Mouse (Mus musculus) large intestine, adult 2 months (tissue): Measurements from ENCODE around the gene Acp2. TPM values are rescaled to one million over a fixed set of nuclear protein-coding genes. Genes with fewer than 3 reads are reported as not detected.
"Not testable (repeated sequence)": the region's sequence is repeated elsewhere in the genome, so short reads cannot be mapped to it uniquely, and the experiment has no call there.

ENCODE experiments used
- DNase-seq: peaks from one replicate; pipeline ENCODE4 v3.0.0-alpha.2; 2012; ENCODE audit warnings: low read depth, low spot score
- WGBS: fragments of 180-500 bp; shearing (Covaris S2); methylation state at CpG from one replicate; pipeline ENCODE4 v1.1.7; 2018; 5-methylcytosine and 5-hydroxymethylcytosine counted together
- polyA plus RNA-seq: library from polyadenylated mRNA; depleted of rRNA; stranded (reverse); fragments of >200 nt; gene quantifications from 2 replicates; pipeline ENCODE4 v1.2.3, GENCODE M21; 2012

Acp2 gene
- polyA plus RNA-seq, 1 experiment = 17.8 TPM

GRCm38 (mm10) chr2:91187431-91187830, 15.3 kb upstream of the Acp2 start:
- no peak for DNase-seq
- WGBS = 54% methylated on average over 4 of the region's 4 CpGs

- 88% methylated on average over 16 of the region's 16 CpGs for WGBS
- DNase-seq = no peak
Measured at GRCm38 (mm10) chr2:91190501-91190900, 12.2 kb upstream of the Acp2 start.

- WGBS = 1% methylated on average over 27 of the region's 27 CpGs
- DNase-seq = no peak
Measured at GRCm38 (mm10) chr2:91194624-91195332, 7.9 kb upstream of the Acp2 start.

GRCm38 (mm10) chr2:91196577-91197001, 6.1 kb upstream of the Acp2 start:
- no peak for DNase-seq
- WGBS = 91% methylated on average over 3 of the region's 3 CpGs

GRCm38 (mm10) chr2:91198888-91199287, 3.8 kb upstream of the Acp2 start:
- DNase-seq = no peak
- 87% methylated on average over 3 of the region's 3 CpGs for WGBS

GRCm38 (mm10) chr2:91202972-91203656, 429 bp downstream of the Acp2 start:
- 10% methylated on average over 20 of the region's 20 CpGs for WGBS
- DNase-seq = no peak

GRCm38 (mm10) chr2:91206254-91206775, 3.6 kb downstream of the Acp2 start:
- 84% methylated on average over 9 of the region's 9 CpGs for WGBS
- DNase-seq = no peak

- DNase-seq = no peak
Measured at GRCm38 (mm10) chr2:91213311-91213710, 10.6 kb downstream of the Acp2 start.

GRCm38 (mm10) chr2:91217032-91217431, 14.3 kb downstream of the Acp2 start:
- no peak for DNase-seq
- 42% methylated on average over 4 of the region's 4 CpGs for WGBS

- over 99% methylated on average over 3 of the region's 3 CpGs for WGBS
- no peak for DNase-seq
Measured at GRCm38 (mm10) chr2:91220501-91220900, 17.8 kb downstream of the Acp2 start.

GRCm38 (mm10) chr2:91223614-91224013, 20.9 kb downstream of the Acp2 start:
- no peak for DNase-seq

GRCm38 (mm10) chr2:91229735-91230134, 27.1 kb downstream of the Acp2 start:
- no peak for DNase-seq
- WGBS = 87% methylated on average over 2 of the region's 2 CpGs

More at GRCm38 (mm10) chr2:91223614-91224013, 20.9 kb downstream of the Acp2 start:
- WGBS = 87% methylated on average over 2 of the region's 2 CpGs

- DNase-seq = peak; percentile 93
- WGBS = 1% methylated on average over 48 of the region's 48 CpGs
Measured at GRCm38 (mm10) chr2:91236601-91237510, 34.2 kb downstream of the Acp2 start, which contains the start of gene Ddb2. Gene Ddb2 (minus strand): TSS chr2:91236982.

GRCm38 (mm10) chr2:91237511-91238080, 34.9 kb downstream of the Acp2 start:
- WGBS = 7% methylated on average over 4 of the region's 4 CpGs
- not testable (repeated sequence) for DNase-seq

GRCm38 (mm10) chr2:91242547-91242946, 39.9 kb downstream of the Acp2 start:
- no peak for DNase-seq
- WGBS = 28% methylated on average over 5 of the region's 5 CpGs

- 79% methylated on average over 3 of the region's 3 CpGs for WGBS
- DNase-seq = no peak
Measured at GRCm38 (mm10) chr2:91243416-91243815, 40.7 kb downstream of the Acp2 start.

- no peak for DNase-seq
- 75% methylated on average over 5 of the region's 5 CpGs for WGBS
Measured at GRCm38 (mm10) chr2:91244557-91245228, 42.0 kb downstream of the Acp2 start.

GRCm38 (mm10) chr2:91248366-91248765, 45.7 kb downstream of the Acp2 start:
- 82% methylated on average over 4 of the region's 4 CpGs for WGBS
- no peak for DNase-seq

GRCm38 (mm10) chr2:91252001-91252400, 49.3 kb downstream of the Acp2 start:
- WGBS = 56% methylated on average over 4 of the region's 4 CpGs
- no peak for DNase-seq
